In the genomic region with DNA sequence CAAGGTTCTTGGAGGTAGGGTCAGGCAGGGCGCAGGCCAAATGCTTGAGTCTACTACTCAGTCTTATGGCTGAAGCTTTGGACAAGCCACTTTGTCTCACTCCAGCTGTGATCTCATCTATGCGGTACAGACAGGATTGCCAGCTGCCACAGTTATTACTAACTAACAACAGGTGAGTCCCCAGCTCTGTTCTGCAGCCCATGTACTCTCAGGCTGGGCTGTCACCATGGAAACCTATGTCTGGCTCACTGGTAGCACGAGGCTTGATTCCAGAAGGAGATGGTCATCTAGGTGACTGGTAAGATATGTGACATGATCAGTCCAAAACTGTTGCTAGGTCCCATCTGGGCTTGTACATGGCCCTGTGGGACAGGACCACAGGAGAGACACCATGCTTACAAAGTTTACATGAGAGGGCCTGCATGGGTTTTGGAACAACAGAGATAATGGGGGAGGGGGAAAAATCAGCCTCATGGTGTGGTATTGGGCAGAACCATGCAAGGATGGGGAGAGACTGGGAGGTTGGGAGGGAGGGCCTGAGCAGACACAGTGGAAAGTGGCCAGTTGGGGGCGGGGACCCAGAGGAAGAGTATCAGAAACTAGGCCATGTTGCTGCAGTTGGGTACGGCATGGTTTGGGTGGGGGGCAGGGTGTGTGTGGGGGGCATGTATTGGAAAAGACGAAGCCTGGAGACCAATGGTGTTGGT, we compare ENCODE assay signal across 13 mouse cellular contexts. TPM values are rescaled to one million over a fixed set of nuclear protein-coding genes. Genes with fewer than 3 reads are reported as not detected.
DNase-seq lines count a peak whose midpoint lies in the region; ATAC-seq and TF ChIP-seq lines count a peak whose summit lies in the region.
"Had no signal": no experiment of that assay in that cellular context is flagged by ENCODE, and none has a peak within 500 bp of the region (broad histone marks: within the 10 kb centered on the region; RNA-seq: fewer than 3 reads in every experiment).

No protein-coding gene starts in this region.

- no peak overlapping the region for H3K4me2 ChIP-seq in kidney, embryonic 14.5 days (replicated peaks; ENCODE audit: low read depth, low read length)
- H3K4me2 ChIP-seq: embryonic facial prominence, embryonic 15.5 days; hindbrain, embryonic 15.5 days; liver, embryonic 13.5 days had no signal

- WGBS in kidney, adult 2 months, result 88% methylated on average over 6 of the region's 6 CpGs
- 90% methylated on average over 6 of the region's 6 CpGs for WGBS in kidney, embryonic 14.5 days

- no peak overlapping the region for H3K27ac ChIP-seq in kidney, adult 2 months (ENCODE audit: insufficient read depth, low read depth, low read length)
- no peak overlapping the region for H3K27ac ChIP-seq in kidney, embryonic 14.5 days (ENCODE audit: low read depth, low read length)
- H3K27ac ChIP-seq: embryonic facial prominence, embryonic 15.5 days; hindbrain, embryonic 15.5 days; liver, embryonic 13.5 days had no signal

- no peak for ATAC-seq in kidney, embryonic 14.5 days (ENCODE audit: low FRiP score, low TSS enrichment)
- ATAC-seq: lung, postnatal 0 days had no signal

- no peaks in the 10 kb centered on the region for H3K9me3 ChIP-seq in kidney, embryonic 14.5 days (ENCODE audit: control insufficient read depth, low read length)
- H3K9me3 ChIP-seq: embryonic facial prominence, embryonic 15.5 days; hindbrain, embryonic 15.5 days; liver, embryonic 13.5 days had no signal

- H3K4me3 ChIP-seq in kidney, adult 2 months (ENCODE audit: insufficient read depth, low read depth, low read length), result no peak overlapping the region
- H3K4me3 ChIP-seq in kidney, embryonic 14.5 days (ENCODE audit: low read length), result no peak overlapping the region
- H3K4me3 ChIP-seq: embryonic facial prominence, embryonic 15.5 days; hindbrain, embryonic 15.5 days; liver, embryonic 13.5 days had no signal

- TF ChIP-seq CTCF in kidney, adult 2 months (conservative IDR thresholded peaks at IDR 0.05; ENCODE audit: insufficient read depth, insufficient read length, low read depth, low read length), result no peak

- no peaks in the 10 kb centered on the region for H3K27me3 ChIP-seq in kidney, adult 2 months (replicated peaks; ENCODE audit: control insufficient read depth, insufficient read depth, low read length)
- no peaks in the 10 kb centered on the region for H3K27me3 ChIP-seq in kidney, embryonic 14.5 days (ENCODE audit: control insufficient read depth, insufficient read depth, low read length)
- H3K27me3 ChIP-seq: embryonic facial prominence, embryonic 15.5 days; hindbrain, embryonic 15.5 days; liver, embryonic 13.5 days had no signal

- no peak for TF ChIP-seq POLR2A in kidney, adult 2 months (IDR thresholded peaks at IDR 0.05; ENCODE audit: low read depth, low read length)

- H3K36me3 ChIP-seq in kidney, adult 2 months (ENCODE audit: control insufficient read depth, insufficient read depth, low read length), result no peaks in the 10 kb centered on the region
- H3K36me3 ChIP-seq in kidney, embryonic 14.5 days (ENCODE audit: control insufficient read depth, insufficient read depth, low read length), result no peaks in the 10 kb centered on the region
- H3K36me3 ChIP-seq: embryonic facial prominence, embryonic 15.5 days; hindbrain, embryonic 15.5 days; liver, embryonic 13.5 days had no signal

- H3K9ac ChIP-seq in kidney, embryonic 14.5 days (ENCODE audit: low read depth, low read length), result no peak overlapping the region
- H3K9ac ChIP-seq: embryonic facial prominence, embryonic 15.5 days; hindbrain, embryonic 15.5 days; liver, embryonic 13.5 days had no signal

- peak; percentile 70 for DNase-seq in cerebellum, adult 9-11 months
- DNase-seq in cerebellum, postnatal 4 days (ENCODE audit: low spot score in 2 of 2), result no peak
- DNase-seq in kidney, adult 2 months, result peak; percentile 20
- DNase-seq in retina, postnatal 1 day, result peak; percentile 45
- no peak for DNase-seq in retina, embryonic 14.5 days (ENCODE audit: low spot score)
- DNase-seq in frontal cortex, postnatal 14 days (ENCODE audit: low spot score in 2 of 2), result no peak
- DNase-seq: B cell, adult 2 months; liver, embryonic 13.5 days; thymus, postnatal 4 days had no signal

- peaks cover 4% of the 10 kb centered on the region; the same call in 1 of the 2 replicates for H3K4me1 ChIP-seq in kidney, adult 2 months (ENCODE audit: control insufficient read depth, insufficient read depth, low read length)
- H3K4me1 ChIP-seq in kidney, embryonic 14.5 days (ENCODE audit: control insufficient read depth, insufficient read depth, low read length), result peaks cover 18% of the 10 kb centered on the region

RNA-seq across cellular contexts. Expression of gene Dkk3, which starts 25.8 kb away (rescaled TPM):
- polyA plus RNA-seq in kidney, adult 2 months (2012; rRNA removed), result 16.5 and 16.8 TPM in 2 replicates
- 9.3 and 14.9 TPM in 2 replicates for polyA plus RNA-seq in kidney, embryonic 14.5 days (2014; fragmentation: Nextera tagmentation; extraction: Ambion mirVana)

RNA-seq across cellular contexts. Expression of gene Mical2, which starts 41.0 kb away (rescaled TPM):
- polyA plus RNA-seq in kidney, adult 2 months (2012; rRNA removed), result 6.6 and 7.3 TPM in 2 replicates
- 5.0 and 7.7 TPM in 2 replicates for polyA plus RNA-seq in kidney, embryonic 14.5 days (2014; fragmentation: Nextera tagmentation; extraction: Ambion mirVana)

Comparison
In these comparisons a context has a peak if more than half of its experiments do, and no peak if none do; other contexts are left out.
1. DNase-seq: peak in cerebellum, adult 9-11 months (single experiment), kidney, adult 2 months (single experiment) and retina, postnatal 1 day (single experiment); none in cerebellum, postnatal 4 days (0 of 2), retina, embryonic 14.5 days (single experiment) and frontal cortex, postnatal 14 days (0 of 2).